Mouse (Mus musculus): ENCODE measurements around the gene Gpc2.

Gpc2 gene

GRCm38 (mm10) chr5:138260834-138261233 lies 19.0 kb downstream of the Gpc2 start:
- DNase-seq: no peak

GRCm38 (mm10) chr5:138260051-138260450 lies 19.8 kb downstream of the Gpc2 start:
- no peak for DNase-seq

- no peak for DNase-seq
Measured at GRCm38 (mm10) chr5:138258993-138259392, 20.8 kb downstream of the Gpc2 start.

GRCm38 (mm10) chr5:138258542-138258941 lies 21.3 kb downstream of the Gpc2 start:
- no peak for DNase-seq

DNA sequence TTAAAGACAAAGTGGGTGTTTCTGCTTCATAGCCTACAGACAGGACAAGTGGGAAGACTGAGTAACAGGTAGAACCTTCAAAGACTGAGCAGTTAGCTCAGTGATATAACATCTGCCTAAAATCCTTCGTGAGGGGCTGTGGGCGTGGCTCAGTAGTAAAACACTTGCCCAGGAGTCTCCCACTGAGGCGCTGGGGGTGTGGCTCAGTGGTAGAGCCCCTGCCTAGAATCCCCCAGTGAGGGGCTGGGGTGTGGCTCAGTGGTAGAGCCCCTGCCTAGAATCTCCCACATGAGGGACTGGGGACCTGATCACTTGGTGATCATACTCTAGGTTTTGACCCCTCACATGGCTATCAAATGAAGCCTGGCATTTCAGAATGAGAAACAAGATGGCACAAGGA lies 21.7 kb downstream of the Gpc2 start:
- DNase-seq: no peak

DNA sequence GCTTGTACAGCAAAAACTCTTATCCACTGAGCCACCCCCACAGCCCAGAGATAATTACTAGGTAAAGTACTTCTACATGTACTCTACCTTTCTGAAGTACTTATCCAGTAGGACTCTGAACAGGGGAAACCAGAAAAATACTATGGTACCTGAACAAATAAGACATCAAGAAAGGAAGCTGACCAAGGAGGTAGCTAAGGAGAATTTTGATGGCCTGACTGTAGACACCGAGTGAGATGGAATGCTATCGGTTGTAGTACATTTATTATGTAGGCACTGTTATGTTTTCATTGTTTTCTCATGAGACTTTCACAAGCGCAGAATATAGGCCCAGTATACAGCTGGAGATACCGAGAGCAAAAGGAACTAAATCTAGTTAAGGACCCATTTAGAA lies 22.2 kb downstream of the Gpc2 start:
- DNase-seq: no peak

- DNase-seq: no peak
Measured at GRCm38 (mm10) chr5:138256966-138257584, 22.7 kb downstream of the Gpc2 start.

GRCm38 (mm10) chr5:138256094-138256467 lies 23.7 kb downstream of the Gpc2 start:
- no peak for DNase-seq

GRCm38 (mm10) chr5:138255353-138256093 lies 24.3 kb downstream of the Gpc2 start, which contains the start of gene Lamtor4:
Gene Lamtor4, plus strand, starts transcription at chr5:138255482.
- peak; percentile 97 for DNase-seq

DNA sequence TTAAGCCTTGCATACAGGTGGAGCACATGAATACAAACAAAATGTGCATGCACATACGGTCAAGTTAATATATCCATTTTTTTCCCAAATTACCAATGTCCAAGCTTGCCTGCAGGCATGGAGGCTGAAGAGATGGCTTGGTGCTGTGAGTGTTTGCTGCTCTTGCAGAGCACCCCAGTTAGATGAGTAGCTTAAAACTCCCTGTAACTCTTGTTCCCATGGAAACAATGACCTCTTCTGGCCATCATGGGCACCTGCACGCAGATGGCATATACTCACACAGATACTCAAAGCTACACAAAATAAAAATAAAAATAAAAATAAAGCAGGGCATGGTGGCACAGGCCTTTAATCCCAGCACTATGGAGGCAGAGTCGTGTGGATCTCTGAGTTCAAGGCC lies 26.7 kb downstream of the Gpc2 start:
- DNase-seq: no peak

- no peak for DNase-seq
Measured at GRCm38 (mm10) chr5:138251144-138251543, 28.7 kb downstream of the Gpc2 start.

DNA sequence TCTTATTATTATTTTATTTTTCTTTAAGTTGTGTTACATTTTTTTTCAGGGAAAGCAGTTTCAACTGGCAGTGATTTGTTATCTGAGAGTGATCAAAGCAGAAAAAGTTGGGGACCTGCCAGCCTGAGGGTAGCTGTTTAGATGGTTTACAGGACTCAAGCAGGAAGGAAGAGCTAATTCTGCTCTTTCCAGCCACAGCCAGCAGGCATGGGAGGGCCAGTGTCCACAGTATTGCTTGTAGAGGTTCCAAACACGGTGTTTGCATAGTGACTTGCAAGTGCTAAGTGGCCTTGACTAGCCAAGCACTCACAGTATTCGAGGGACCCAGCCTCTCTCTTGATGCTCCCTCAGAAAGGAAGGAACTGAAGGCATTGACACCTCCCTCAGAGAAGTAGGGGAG lies 38.3 kb downstream of the Gpc2 start:
- DNase-seq: peak; percentile 31

DNA sequence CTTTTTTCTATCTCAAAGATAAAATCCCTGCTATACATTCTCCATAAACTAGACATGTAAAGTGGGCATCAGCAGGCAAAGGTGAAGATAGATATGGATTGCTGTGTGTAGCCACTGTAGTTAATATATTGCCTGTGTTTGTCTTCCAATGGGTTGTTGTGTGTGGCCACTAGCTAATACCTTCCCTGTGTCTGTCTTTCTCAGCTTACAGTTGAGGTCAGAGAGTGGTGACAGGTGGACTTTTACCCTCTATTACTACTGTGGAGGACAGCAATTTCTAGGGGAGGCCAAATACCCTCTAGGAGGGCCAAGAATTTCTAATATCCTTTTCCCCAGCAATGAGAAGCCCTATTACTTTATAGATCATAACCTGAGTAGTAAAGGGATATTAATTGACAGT lies 45.6 kb downstream of the Gpc2 start:
- DNase-seq: no peak

DNA sequence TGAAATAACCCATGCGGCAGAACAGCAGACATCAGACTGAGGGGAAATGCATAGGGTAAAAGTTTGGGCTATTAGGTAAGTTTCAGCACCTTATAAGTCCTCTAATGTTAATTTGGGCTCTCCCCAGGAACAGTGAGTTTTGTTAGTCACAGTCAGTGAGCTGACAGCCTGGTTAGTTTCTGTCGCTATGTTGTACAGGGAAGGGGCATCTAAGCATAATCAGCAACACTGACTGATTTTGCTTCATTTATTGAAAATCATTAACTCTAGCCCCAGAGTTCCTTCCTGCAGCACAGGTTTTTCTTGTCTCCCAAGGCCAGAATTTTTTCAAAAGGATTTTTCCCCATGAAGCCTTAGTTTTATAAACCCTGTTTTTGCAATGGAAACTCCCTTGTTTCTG lies 46.0 kb downstream of the Gpc2 start:
- DNase-seq: no peak

DNA sequence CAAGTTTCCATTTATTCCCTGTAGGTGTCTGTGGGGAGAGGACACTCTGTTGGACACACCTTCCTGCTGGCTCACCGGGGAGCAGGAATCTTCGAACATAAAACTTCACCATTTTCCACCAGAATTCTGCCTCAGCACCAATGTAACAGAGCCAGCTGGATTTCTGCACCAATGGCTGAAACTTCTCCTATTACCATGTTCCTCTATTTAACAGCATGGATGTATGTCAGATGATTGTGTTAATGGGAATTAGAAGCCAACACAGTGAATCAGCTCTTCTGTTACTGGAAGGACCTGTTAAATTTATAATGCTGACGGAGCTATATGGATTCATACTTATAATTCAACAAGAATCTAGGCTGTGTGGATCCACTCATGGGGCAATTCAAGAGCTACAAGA lies 50.3 kb downstream of the Gpc2 start:
- no peak for DNase-seq

- DNase-seq: peak; percentile 41
Measured at GRCm38 (mm10) chr5:138228026-138228425, 51.8 kb downstream of the Gpc2 start.

GRCm38 (mm10) chr5:138227367-138227766 lies 52.4 kb downstream of the Gpc2 start:
- DNase-seq: no peak

DNA sequence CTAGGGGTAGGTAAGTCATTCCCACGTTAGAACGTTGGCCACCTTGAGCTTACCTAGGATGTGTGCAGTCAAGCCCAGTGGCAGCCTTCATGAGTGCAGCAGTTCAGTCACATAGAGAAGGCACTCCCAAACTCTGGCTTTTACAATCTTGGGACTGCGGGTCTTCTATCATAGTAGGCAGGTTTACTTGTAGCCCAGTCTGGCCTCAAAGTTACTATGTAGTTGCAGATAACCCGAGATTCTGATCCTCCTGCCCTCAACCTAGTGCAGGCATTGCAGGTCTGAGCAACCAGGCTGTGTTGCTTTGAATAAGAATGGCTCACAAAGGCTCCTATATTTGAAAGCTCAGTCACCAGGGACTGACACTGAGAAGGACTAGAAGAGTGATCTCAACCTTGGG lies 53.3 kb downstream of the Gpc2 start:
- no peak for DNase-seq

GRCm38 (mm10) chr5:138225700-138226099 lies 54.1 kb downstream of the Gpc2 start, which contains the start of gene Nxpe5:
Gene Nxpe5, plus strand, starts transcription at chr5:138225898.
- DNase-seq: no peak
